Mouse (Mus musculus): ENCODE measurements around the gene Dpagt1.
"Not testable (repeated sequence)": the region's sequence is repeated elsewhere in the genome, so short reads cannot be mapped to it uniquely, and the experiment has no call there.

Dpagt1 gene

GRCm38 (mm10) chr9:44342173-44342572 is 16.4 kb downstream of the Dpagt1 start:
- DNase-seq: no peak

GRCm38 (mm10) chr9:44342605-44343004 is 16.8 kb downstream of the Dpagt1 start:
- no peak for DNase-seq

DNA sequence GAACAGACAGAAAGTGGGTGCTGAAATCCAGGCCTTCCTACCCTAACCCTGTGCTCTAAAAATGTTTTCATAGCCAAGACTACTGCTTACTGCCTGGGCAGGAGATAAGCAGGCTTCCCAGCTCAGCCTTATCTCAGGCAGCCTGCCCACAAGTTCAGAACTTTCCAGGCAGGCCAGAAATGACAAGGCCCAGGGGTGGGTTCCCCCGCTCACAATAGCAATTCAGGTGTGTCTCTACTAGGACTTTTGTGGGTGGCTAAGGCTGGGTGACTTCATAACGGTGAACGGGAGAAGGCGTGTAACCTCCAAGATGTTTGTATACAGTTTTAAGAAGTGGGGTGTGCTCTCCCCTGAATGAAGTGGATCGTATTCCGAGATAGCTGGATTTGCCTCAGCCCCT is 17.5 kb downstream of the Dpagt1 start:
- peak; percentile 59 for DNase-seq

DNA sequence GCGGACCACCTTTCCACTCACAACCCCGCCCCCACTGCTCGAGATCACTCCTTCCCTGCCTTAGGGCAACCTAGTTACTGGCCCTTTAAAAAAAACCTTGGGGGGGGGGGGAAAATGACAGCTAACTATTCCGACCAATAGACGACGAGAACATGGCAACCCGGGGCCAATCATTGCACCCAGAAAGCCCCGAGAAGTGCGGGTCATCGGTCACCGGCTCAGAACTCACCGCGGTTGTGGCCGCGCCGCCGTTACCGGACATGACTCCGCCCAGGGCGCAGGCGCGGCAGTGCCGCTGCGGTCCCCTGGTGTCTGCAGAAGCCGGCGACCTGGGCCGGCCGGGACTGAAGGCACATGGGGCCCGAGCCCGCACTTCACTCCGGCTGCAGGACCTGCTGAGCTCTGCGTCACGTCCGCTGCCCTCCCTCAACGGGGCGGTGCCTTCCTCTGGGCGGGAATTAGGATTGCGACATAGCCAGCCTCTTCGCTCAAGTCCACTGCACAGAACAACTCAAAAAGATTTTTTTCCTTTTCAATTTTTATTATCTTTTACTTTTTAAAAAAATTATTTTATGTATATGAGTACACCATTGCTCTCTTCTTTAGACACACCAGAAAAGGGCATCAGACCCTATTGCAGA is 18.1 kb downstream of the Dpagt1 start, which contains the start of gene Hmbs:
Gene Hmbs (minus strand): TSS at position 448 of the 641 bp plus-strand sequence.
- peak; percentile 87 for DNase-seq

- no peak for DNase-seq
Observed at GRCm38 (mm10) chr9:44345570-44346433, 20.0 kb downstream of the Dpagt1 start.

DNA sequence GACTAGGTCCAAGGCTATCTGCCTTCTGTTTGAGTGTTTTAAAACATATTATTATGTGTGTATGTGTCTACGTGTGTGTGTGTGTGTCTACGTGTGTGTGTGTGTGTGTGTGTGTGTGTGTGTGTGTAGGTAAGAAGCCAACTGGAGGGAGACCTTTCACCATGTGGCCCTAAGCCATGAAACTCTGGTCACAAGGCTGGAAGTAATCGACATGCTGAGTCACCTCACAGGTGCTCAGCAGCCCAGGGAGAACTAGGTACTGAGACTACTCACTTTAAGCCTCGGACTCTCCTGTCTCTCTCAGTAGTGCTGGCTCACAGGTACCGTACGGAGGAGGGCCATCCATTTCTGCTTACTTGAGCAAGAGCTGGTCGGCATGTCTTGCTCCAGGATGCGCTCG is 21.3 kb downstream of the Dpagt1 start:
- no peak for DNase-seq

DNA sequence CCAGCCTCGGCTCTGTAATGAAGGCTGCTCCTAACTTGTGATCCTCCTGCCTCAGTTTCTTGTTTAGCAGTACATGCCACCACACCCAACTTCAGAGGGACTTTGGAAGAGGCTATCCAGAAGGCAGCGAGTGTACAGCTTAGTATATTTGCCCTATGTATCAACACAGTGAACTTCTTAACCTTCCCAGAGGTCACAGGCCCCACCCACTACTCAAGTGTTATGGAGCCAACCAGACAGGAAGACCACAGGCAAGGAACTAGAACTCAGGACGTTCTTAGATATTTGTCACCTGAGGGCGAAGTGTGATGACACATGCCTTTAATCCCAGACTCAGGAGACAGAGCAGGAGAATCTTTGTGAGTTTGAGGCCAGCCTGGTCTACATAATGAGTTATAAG is 21.8 kb downstream of the Dpagt1 start:
- DNase-seq: no peak

GRCm38 (mm10) chr9:44348546-44348945 is 22.7 kb downstream of the Dpagt1 start:
- DNase-seq: no peak

- no peak for DNase-seq
Observed at GRCm38 (mm10) chr9:44351396-44351795, 25.6 kb downstream of the Dpagt1 start.

GRCm38 (mm10) chr9:44352337-44352736 is 26.5 kb downstream of the Dpagt1 start:
- no peak for DNase-seq

DNA sequence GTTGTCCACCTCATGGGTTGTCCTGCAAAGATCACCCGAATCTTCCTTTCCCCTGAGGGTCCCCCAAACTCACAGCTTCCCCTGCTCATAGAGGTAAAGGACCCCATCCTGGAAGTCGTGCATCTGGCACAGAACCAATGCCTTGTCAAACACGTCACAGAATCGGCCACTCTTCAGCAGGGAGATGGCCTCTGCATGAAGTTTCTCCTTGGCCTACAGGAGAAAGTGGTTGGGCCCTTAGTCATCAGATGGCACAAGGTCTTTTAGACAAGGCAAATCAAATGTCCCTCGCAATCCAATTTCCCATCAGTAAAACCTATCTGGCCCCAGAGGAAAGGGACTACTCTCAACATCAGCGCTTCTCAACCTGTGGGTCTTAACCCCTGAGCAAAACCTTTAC is 27.3 kb downstream of the Dpagt1 start:
- DNase-seq: no peak

DNA sequence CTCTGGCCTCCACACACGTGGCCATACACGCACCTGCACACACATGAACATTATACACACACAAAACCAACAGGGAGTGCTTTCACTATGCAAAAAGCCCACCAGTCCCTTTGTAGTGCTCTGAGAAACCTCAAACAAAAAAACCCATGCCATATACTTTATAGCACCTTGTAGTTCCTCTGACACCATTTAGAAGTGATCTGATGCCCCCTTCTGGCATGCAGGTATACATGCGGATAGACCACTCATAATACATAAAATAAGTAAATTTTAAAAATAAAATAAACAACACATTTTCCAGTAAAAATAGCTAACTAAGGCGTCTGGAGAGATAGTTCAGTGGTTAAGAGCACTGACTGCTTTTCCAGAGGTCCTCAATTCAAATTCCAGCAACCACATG is 31.4 kb downstream of the Dpagt1 start:
- DNase-seq: no peak

DNA sequence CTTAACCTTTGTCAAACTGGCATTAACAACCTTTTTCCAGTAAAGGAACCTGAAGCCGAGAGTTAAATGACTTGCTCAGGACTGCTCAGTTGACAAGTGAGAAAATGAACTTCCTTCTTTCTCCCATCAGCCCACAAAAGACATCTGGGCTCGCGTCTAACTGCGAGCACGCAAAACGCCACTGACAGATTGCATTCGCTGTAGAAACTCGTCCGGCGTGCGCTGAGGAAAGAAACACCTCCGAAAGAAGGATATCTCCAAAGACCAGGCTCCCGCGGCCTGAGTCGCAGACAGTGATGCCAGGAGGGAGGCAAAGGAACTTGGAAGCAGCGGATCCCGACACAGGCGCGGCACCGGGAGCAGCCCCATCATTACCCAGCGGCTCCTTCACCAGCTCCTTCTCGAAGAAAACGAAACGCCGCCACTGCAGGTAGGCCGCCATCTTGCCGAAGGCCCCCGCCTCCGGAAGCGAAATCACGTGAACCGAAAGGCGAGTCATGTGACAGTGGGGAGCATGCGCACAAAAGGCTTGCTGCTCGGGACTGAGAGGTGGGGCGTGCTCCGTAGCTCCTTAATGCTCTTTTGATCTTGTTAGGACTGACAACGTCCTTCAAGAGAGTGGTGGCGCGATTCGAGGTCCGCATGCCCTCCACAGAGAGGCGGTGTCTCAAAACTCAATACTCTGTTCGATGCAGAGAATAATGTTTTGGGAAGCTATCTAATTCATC is 35.5 kb downstream of the Dpagt1 start, which contains the start of gene Vps11:
Gene Vps11 (minus strand): TSS at position 481 of the 728 bp plus-strand sequence.
- DNase-seq: peak; percentile 94

DNA sequence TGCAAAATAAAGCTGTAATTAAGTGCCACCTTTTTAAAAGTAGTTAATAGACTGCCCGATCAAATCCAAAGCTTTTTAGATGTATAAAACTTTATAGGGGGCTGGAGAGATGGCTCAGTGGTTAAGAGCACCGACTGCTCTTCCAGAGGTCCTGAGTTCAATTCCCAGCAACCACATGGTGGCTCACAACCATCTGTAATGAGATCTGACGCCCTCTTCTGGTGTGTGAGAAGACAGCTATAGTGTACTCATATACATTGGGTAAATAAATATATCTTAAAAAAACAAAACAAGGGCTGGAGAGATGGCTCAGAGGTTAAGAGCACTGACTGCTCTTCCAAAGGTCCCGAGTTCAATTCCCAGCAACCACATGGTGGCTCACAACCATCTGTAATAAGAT is 36.1 kb downstream of the Dpagt1 start:
- DNase-seq: not testable (repeated sequence)

DNA sequence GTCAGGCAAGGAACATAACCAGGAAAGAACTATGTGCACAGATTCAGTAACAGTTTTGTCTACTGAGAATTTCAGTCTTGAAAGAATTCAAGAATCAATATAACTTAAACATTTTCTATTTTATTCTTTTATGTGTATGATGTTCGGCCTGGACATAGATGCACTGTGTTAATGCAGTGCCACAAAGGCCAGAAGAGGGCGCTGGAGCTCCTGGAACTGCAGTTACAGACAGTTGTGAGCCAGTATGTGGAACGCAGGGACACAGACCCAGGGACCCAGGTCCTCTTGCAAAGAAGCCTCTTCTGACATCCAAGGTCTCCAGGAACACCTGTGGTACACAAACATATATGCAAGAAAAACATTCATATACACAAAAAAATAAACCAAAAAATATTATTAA is 38.7 kb downstream of the Dpagt1 start:
- DNase-seq: no peak

- DNase-seq: no peak
Observed at GRCm38 (mm10) chr9:44373386-44373785, 47.6 kb downstream of the Dpagt1 start.

GRCm38 (mm10) chr9:44376141-44376540 is 50.3 kb downstream of the Dpagt1 start:
- DNase-seq: no peak

DNA sequence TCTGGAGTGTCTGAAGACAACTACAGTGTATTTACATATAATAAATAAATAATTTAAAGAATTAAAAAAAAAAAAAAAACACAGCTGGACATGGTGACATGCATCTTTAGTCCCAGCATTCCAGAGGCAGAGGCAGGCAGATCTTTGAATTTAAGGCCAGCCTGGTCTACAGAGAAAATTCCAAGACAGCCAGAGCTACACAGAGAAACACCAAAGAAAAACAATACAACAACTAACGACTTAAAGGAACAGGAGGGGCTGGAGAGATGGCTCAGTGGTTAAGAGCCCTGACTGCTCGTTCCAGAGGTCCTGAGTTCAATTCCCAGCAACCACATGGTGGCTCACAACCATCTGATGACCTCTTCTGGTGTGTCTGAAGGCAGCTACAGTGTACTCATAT is 51.5 kb downstream of the Dpagt1 start:
- peak; percentile 9 for DNase-seq

GRCm38 (mm10) chr9:44378153-44378730 is 52.4 kb downstream of the Dpagt1 start:
- peak; percentile 20 for DNase-seq

GRCm38 (mm10) chr9:44379054-44379834 is 53.4 kb downstream of the Dpagt1 start, which contains the start of gene Hyou1:
Hyou1 (plus strand) TSS chr9:44379490.
- DNase-seq: peak; percentile 99

- peak; percentile 76 for DNase-seq
Observed at GRCm38 (mm10) chr9:44379862-44380261, 54.0 kb downstream of the Dpagt1 start.

Data from cerebellum, adult 9-11 months (tissue).